Mouse (Mus musculus): Measurements from ENCODE around the gene Hs3st5.

DNA sequence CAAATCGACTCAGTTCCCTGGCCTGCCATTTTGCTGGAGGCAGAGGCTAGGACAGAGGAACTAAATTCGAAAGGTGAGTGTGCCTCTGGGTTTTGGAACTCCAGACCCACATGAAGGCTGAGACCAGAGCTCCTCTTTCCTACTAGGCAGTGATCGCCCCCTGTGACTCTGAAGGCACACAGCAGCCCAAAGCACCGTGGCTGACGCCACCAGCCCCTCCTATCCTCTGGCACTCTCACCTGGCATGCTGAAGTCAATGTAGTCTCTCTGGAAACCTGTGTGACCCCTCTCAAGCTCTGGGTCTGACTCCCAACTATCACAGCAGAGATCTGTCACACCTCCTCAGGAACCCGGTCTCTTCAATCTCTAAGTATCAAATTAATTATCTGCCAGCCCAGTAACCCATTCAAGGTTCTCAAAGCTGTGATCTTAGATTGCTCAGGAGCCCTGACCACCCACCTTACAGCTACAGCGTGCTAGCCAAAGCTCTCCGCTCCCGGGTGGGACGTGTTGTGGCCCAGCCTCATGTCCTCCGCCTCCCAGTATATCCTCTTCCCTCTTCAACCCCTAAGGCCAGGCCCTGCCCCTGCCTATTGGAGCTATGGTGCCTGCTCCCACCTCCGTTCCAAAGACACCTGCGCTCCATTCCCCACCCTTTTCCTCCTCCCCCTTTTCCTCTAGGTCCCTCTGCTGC, 434 bp upstream of the Hs3st5 start:
- TF ChIP-seq CTCF (IDR thresholded peaks at IDR 0.05; ENCODE audit: low read depth, low read length) = no peak
- no peak for TF ChIP-seq POLR2A (IDR thresholded peaks at IDR 0.05; ENCODE audit: borderline replicate concordance, low read depth, low read length)
